Mouse (Mus musculus): Measurements from ENCODE around the gene Lsamp.
A peak's percentile ranks its signal among the peaks of the same experiment; 100 is the strongest.

Lsamp gene

DNA sequence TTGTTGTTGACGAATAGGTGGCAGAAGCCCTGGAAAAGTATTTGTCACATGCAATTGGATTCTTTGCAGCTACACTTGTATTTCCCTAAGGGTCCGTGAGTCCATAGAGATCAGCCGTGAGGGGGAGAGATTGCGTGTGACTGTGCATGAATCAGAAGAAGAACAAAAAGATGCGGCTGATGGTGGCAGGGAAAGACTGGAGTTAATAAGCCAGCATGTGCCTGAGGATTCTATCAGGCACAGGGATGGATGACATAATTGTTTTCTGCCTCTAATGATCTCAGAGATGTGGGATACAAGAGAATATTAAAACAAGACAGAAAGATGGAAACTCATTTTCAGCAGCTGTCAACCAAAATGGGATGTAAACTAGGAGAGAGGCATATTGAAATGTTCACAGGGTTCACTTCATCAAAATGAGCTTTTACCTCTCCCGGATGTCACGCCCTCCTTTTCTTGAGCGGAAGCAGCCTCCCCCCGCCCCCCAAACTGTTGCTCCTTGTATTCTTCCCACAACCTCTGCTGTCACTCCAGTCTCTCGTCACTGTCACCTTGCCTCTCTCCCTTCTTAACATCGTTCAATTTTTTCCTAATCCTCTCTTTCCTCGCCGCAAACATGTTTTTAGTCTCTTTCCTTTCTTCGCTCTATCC is 2205.4 kb downstream of the Lsamp start:
- DNase-seq (ENCODE audit: low spot score in 2 of 2) = no peak

- DNase-seq (ENCODE audit: low spot score in 2 of 2) = peak; percentile 89 to 93
Measured at GRCm38 (mm10) chr16:42190114-42191045, 2206.2 kb downstream of the Lsamp start.

Measured in frontal cortex, postnatal 10 days (tissue).